In genomic region chr19:38232087-38232486, GRCm38 (mm10) we compare ENCODE assay signal across 23 mouse cellular contexts. TPM values are rescaled to one million over a fixed set of nuclear protein-coding genes. Genes with fewer than 3 reads are reported as not detected.
A peak's percentile ranks its signal among the peaks of the same experiment; 100 is the strongest.
DNase-seq lines count a peak whose midpoint lies in the region; ATAC-seq and TF ChIP-seq lines count a peak whose summit lies in the region.
"Had no signal": no experiment of that assay in that cellular context is flagged by ENCODE, and none has a peak within 500 bp of the region (broad histone marks: within the 10 kb centered on the region; RNA-seq: fewer than 3 reads in every experiment).

No protein-coding gene starts in this region.

- no peak overlapping the region for H3K4me2 ChIP-seq in liver, embryonic 11.5 days
- no peak overlapping the region for H3K4me2 ChIP-seq in lung, postnatal 0 days (replicated peaks; ENCODE audit: low read depth, low read length)
- H3K4me2 ChIP-seq in forebrain, embryonic 14.5 days (ENCODE audit: low read length): no peak overlapping the region
- H3K4me2 ChIP-seq: heart, embryonic 12.5 days; hindbrain, embryonic 12.5 days; limb, embryonic 13.5 days; lung, embryonic 14.5 days had no signal

- 33% methylated on average over 8 of the region's 8 CpGs for WGBS in liver, adult 2 months
- WGBS in liver, embryonic 11.5 days: 69% methylated on average over 8 of the region's 8 CpGs
- 46% methylated on average over 8 of the region's 8 CpGs for WGBS in lung, postnatal 0 days
- 63% methylated on average over 8 of the region's 8 CpGs for WGBS in forebrain, embryonic 14.5 days

- H3K36me3 ChIP-seq in liver, adult 2 months (ENCODE audit: control insufficient read depth, insufficient read depth, low read length): no peaks in the 10 kb centered on the region
- no peaks in the 10 kb centered on the region for H3K36me3 ChIP-seq in liver, embryonic 11.5 days (ENCODE audit: control insufficient read depth, insufficient read depth, low read length)
- H3K36me3 ChIP-seq in lung, postnatal 0 days (ENCODE audit: insufficient read depth, low read length): no peaks in the 10 kb centered on the region
- H3K36me3 ChIP-seq in forebrain, embryonic 14.5 days (ENCODE audit: control insufficient read depth, insufficient read depth, low read length): no peaks in the 10 kb centered on the region
- H3K36me3 ChIP-seq: heart, embryonic 12.5 days; hindbrain, embryonic 12.5 days; limb, embryonic 13.5 days had no signal

- H3K4me3 ChIP-seq in liver, adult 2 months (ENCODE audit: insufficient read depth, low read depth, low read length): no peak overlapping the region
- H3K4me3 ChIP-seq in liver, embryonic 11.5 days (ENCODE audit: low read depth, low read length): no peak overlapping the region
- no peak overlapping the region for H3K4me3 ChIP-seq in lung, postnatal 0 days (ENCODE audit: low read depth, low read length)
- no peak overlapping the region for H3K4me3 ChIP-seq in forebrain, embryonic 14.5 days (ENCODE audit: low read depth, low read length)
- H3K4me3 ChIP-seq: gastrocnemius, adult 2 months; heart, embryonic 12.5 days; hindbrain, embryonic 12.5 days; limb, embryonic 13.5 days had no signal

- no peak overlapping the region for H3K27ac ChIP-seq in liver, adult 2 months (replicated peaks; ENCODE audit: insufficient read depth, low read depth, low read length)
- no peak overlapping the region for H3K27ac ChIP-seq in liver, embryonic 11.5 days (ENCODE audit: low read depth, low read length)
- no peak overlapping the region for H3K27ac ChIP-seq in lung, postnatal 0 days (ENCODE audit: low read length)
- no peak overlapping the region for H3K27ac ChIP-seq in forebrain, embryonic 14.5 days (ENCODE audit: low read depth, low read length)
- H3K27ac ChIP-seq: gastrocnemius, adult 2 months; hindbrain, embryonic 12.5 days; limb, embryonic 13.5 days; liver, embryonic 14.5 days had no signal

- H3K4me1 ChIP-seq in liver, adult 2 months (ENCODE audit: control insufficient read depth, insufficient read depth, low read length): no peaks in the 10 kb centered on the region
- no peaks in the 10 kb centered on the region for H3K4me1 ChIP-seq in liver, embryonic 11.5 days (replicated peaks; ENCODE audit: control insufficient read depth, insufficient read depth, low read length)
- no peaks in the 10 kb centered on the region for H3K4me1 ChIP-seq in lung, postnatal 0 days (ENCODE audit: insufficient read depth, low read depth, low read length)
- H3K4me1 ChIP-seq in forebrain, embryonic 14.5 days (ENCODE audit: control insufficient read depth, insufficient read depth, low read length): no peaks in the 10 kb centered on the region
- H3K4me1 ChIP-seq: heart, embryonic 12.5 days; limb, embryonic 13.5 days had no signal

- no peak for TF ChIP-seq POLR2A in liver, adult 2 months (IDR thresholded peaks at IDR 0.05; ENCODE audit: extremely low read depth, insufficient read depth, low read length)

- H3K79me2 ChIP-seq in liver, adult 2 months (ENCODE audit: control insufficient read depth, insufficient read depth, low read length): no peaks in the 10 kb centered on the region

- no peak for ATAC-seq in liver, embryonic 11.5 days (replicated peaks; ENCODE audit: low FRiP score)
- no peak for ATAC-seq in lung, postnatal 0 days
- no peak for ATAC-seq in forebrain, embryonic 14.5 days

- no peaks in the 10 kb centered on the region for H3K27me3 ChIP-seq in liver, adult 2 months (ENCODE audit: control insufficient read depth, insufficient read depth, low read length)
- no peaks in the 10 kb centered on the region for H3K27me3 ChIP-seq in liver, embryonic 11.5 days (replicated peaks; ENCODE audit: control insufficient read depth, insufficient read depth, low read length)
- H3K27me3 ChIP-seq in lung, postnatal 0 days (replicated peaks; ENCODE audit: insufficient read depth, low read length): no peaks in the 10 kb centered on the region
- no peaks in the 10 kb centered on the region for H3K27me3 ChIP-seq in forebrain, embryonic 14.5 days (replicated peaks; ENCODE audit: control insufficient read depth, insufficient read depth, low read length)
- H3K27me3 ChIP-seq: heart, embryonic 12.5 days; hindbrain, embryonic 12.5 days; limb, embryonic 13.5 days had no signal

- DNase-seq in cerebellum, postnatal 10 days: peak; percentile 46 to 54
- no peak for DNase-seq in cerebellum, postnatal 25 days
- DNase-seq in liver, adult 2 months (ENCODE audit: extremely low read depth, low read depth, low spot score): peak; percentile 41
- DNase-seq in liver, embryonic 11.5 days (ENCODE audit: low spot score): no peak
- DNase-seq in kidney, postnatal 10 days: peak; percentile 27
- no peak for DNase-seq in lung, postnatal 0 days (ENCODE audit: low spot score)
- DNase-seq in forebrain, embryonic 14.5 days (ENCODE audit: low spot score): no peak
- no peak for DNase-seq in gastrocnemius, adult 18-20 months (ENCODE audit: low spot score)
- DNase-seq: cerebellum, adult 11 months; gastrocnemius, adult 2 months; heart, postnatal 10 days; layer of hippocampus, adult 9-11 months; lung, embryonic 14.5 days; lung, postnatal 36 days; midbrain, embryonic 14.5 days; thymus, adult 18-20 months; thymus, postnatal 4 days had no signal

- TF ChIP-seq CTCF in liver, adult 2 months (IDR thresholded peaks at IDR 0.05; ENCODE audit: low read depth, low read length): no peak
- no peak for TF ChIP-seq CTCF in lung, postnatal 0 days (IDR thresholded peaks at IDR 0.05)

- no peak overlapping the region for H3K9ac ChIP-seq in liver, adult 2 months (ENCODE audit: low read depth, low read length)
- H3K9ac ChIP-seq in liver, embryonic 11.5 days (ENCODE audit: low read depth, low read length): no peak overlapping the region
- H3K9ac ChIP-seq in lung, postnatal 0 days (replicated peaks; ENCODE audit: low read depth): no peak overlapping the region
- no peak overlapping the region for H3K9ac ChIP-seq in forebrain, embryonic 14.5 days (ENCODE audit: low read length)
- H3K9ac ChIP-seq: heart, embryonic 12.5 days; hindbrain, embryonic 12.5 days; limb, embryonic 13.5 days; liver, embryonic 14.5 days; lung, embryonic 14.5 days had no signal

- H3K9me3 ChIP-seq in liver, embryonic 11.5 days (ENCODE audit: control insufficient read depth, low read length): 0 out of 2 replicates have a peak, but pooled peaks cover 2% of the 10 kb centered on the region
- H3K9me3 ChIP-seq in lung, postnatal 0 days (ENCODE audit: low read length): no peaks in the 10 kb centered on the region
- H3K9me3 ChIP-seq in forebrain, embryonic 14.5 days (replicated peaks; ENCODE audit: control insufficient read depth, low read length): no peaks in the 10 kb centered on the region
- H3K9me3 ChIP-seq: hindbrain, embryonic 12.5 days; limb, embryonic 13.5 days had no signal

- no peak for TF ChIP-seq EP300 in lung, postnatal 0 days (IDR thresholded peaks at IDR 0.05)

RNA-seq across cellular contexts. Expression of gene Fra10ac1, which starts 8.1 kb away (rescaled TPM):
- 8.2 and 11.9 TPM in 2 replicates for total RNA-seq in liver, adult 2 months (2014; rRNA removed)
- 4.2 TPM in 2 replicates for polyA plus RNA-seq in liver, adult 2 months (2012; rRNA removed)
- 35.0 and 35.9 TPM in 2 replicates for polyA plus RNA-seq in liver, embryonic 11.5 days (2014; fragmentation: Nextera tagmentation; extraction: Ambion mirVana)
- 20.2 and 20.8 TPM in 2 replicates for polyA plus RNA-seq in lung, postnatal 0 days (2015; fragmentation: Nextera tagmentation; extraction: Ambion mirVana)
- polyA plus RNA-seq in forebrain, embryonic 14.5 days (2014; fragmentation: Nextera tagmentation; extraction: Ambion mirVana): 38.9 and 44.5 TPM in 2 replicates
- total RNA-seq in gastrocnemius, adult 18-20 months (2021): 10 to 100 TPM; 11.6 to 12.1 TPM

RNA-seq across cellular contexts. Expression of gene Lgi1, which starts 32.2 kb away (rescaled TPM):
- total RNA-seq in liver, adult 2 months (2014; rRNA removed): not detected in 2 replicates
- not detected in 2 replicates for polyA plus RNA-seq in liver, adult 2 months (2012; rRNA removed)
- 0.16 and 0.19 TPM in 2 replicates for polyA plus RNA-seq in liver, embryonic 11.5 days (2014; fragmentation: Nextera tagmentation; extraction: Ambion mirVana)
- polyA plus RNA-seq in lung, postnatal 0 days (2015; fragmentation: Nextera tagmentation; extraction: Ambion mirVana): 0.07 TPM in 1 of 2 replicates, not detected in the other
- 8.8 and 13.3 TPM in 2 replicates for polyA plus RNA-seq in forebrain, embryonic 14.5 days (2014; fragmentation: Nextera tagmentation; extraction: Ambion mirVana)
- total RNA-seq in gastrocnemius, adult 18-20 months (2021): 1 to 10 TPM; 4.3 to 6.8 TPM
- total RNA-seq: megakaryocyte-erythroid progenitor cell, adult 5-6 weeks had no signal
- polyA plus RNA-seq: heart, embryonic 12.5 days; lung, embryonic 14.5 days; small intestine, adult 2 months had no signal

Comparison
In these comparisons a context has a peak if more than half of its experiments do, and no peak if none do; other contexts are left out.
1. DNase-seq: peak in cerebellum, postnatal 10 days (2 of 2), liver, adult 2 months (single experiment) and kidney, postnatal 10 days (single experiment); none in cerebellum, postnatal 25 days (0 of 2), liver, embryonic 11.5 days (single experiment), lung, postnatal 0 days (single experiment), forebrain, embryonic 14.5 days (single experiment) and gastrocnemius, adult 18-20 months (single experiment).